Mouse (Mus musculus) heart, embryonic 13.5 days (tissue): ENCODE measurements around the gene Scube3. TPM values are rescaled to one million over a fixed set of nuclear protein-coding genes. Genes with fewer than 3 reads are reported as not detected.

Source experiments
- ATAC-seq: fragments of 200-750 bp; cut with Nextera tagmentation; 2 replicates; pipeline ENCODE4 v1.8.0; 2017; ENCODE audit warnings: moderate TSS enrichment; ENCODE audit not compliant: insufficient number of reproducible peaks, low FRiP score, low TSS enrichment; ENCODE audit errors: extremely low read depth
- H3K27ac ChIP-seq: fragments of 300-500 bp; sonication (generic); replicated peaks from 2 replicates; pipeline ENCODE4 v1.5.1; 2015; ENCODE audit warnings: moderate library complexity, mild to moderate bottlenecking, inconsistent platforms
- H3K27me3 ChIP-seq: fragments of 300-500 bp; sonication (generic); replicated peaks from 2 replicates; pipeline ENCODE4 v1.6.1; 2015; ENCODE audit warnings: mild to moderate bottlenecking, inconsistent platforms
- H3K36me3 ChIP-seq: fragments of 300-500 bp; sonication (generic); 2 replicates; pipeline ENCODE4 v1.6.1; 2015; ENCODE audit warnings: mild to moderate bottlenecking, inconsistent platforms
- H3K4me1 ChIP-seq: fragments of 300-500 bp; sonication (generic); 2 replicates; pipeline ENCODE4 v1.6.1; 2015; ENCODE audit warnings: inconsistent platforms
- H3K4me2 ChIP-seq: fragments of 300-500 bp; sonication (generic); 2 replicates; pipeline ENCODE4 v1.6.1; 2015; ENCODE audit warnings: inconsistent platforms, mild to moderate bottlenecking, moderate library complexity
- H3K4me3 ChIP-seq: fragments of 300-500 bp; sonication (generic); 2 replicates; pipeline ENCODE4 v1.5.1; 2015; ENCODE audit warnings: moderate library complexity, mild to moderate bottlenecking, inconsistent platforms
- H3K9ac ChIP-seq: fragments of 300-500 bp; sonication (generic); 2 replicates; pipeline ENCODE4 v1.6.1; 2015; ENCODE audit warnings: inconsistent platforms, mild to moderate bottlenecking, moderate library complexity
- H3K9me3 ChIP-seq: fragments of 300-500 bp; sonication (generic); 2 replicates; pipeline ENCODE4 v1.6.1; 2016; ENCODE audit warnings: inconsistent platforms
- WGBS: fragments of 180-500 bp; shearing (Covaris S2); methylation state at CpG from one replicate; pipeline ENCODE4 v1.1.7; 2015; ENCODE audit warnings: mixed read lengths; 5-methylcytosine and 5-hydroxymethylcytosine counted together
- polyA plus RNA-seq: library from polyadenylated mRNA; unstranded; fragments of >200 nt; fragmentation: Nextera tagmentation; extraction: Ambion mirVana; gene quantifications from 2 replicates; pipeline ENCODE4 v1.2.1, GENCODE M21; 2015

Gene Scube3
- polyA plus RNA-seq, 1 experiment from 2014 or later: 1.1 TPM

- H3K36me3 ChIP-seq: no peaks in the 10 kb centered on the region
- ATAC-seq: no peak
- 0 out of 2 replicates have a peak overlapping the region, but pooled peaks have one; percentile 5 for H3K4me2 ChIP-seq
- H3K9me3 ChIP-seq: peaks cover under 1% of the 10 kb centered on the region; the same call in 1 of the 2 replicates
- H3K9ac ChIP-seq: peak overlapping the region; percentile 24; the same call in 1 of the 2 replicates
- peaks cover 7% of the 10 kb centered on the region for H3K4me1 ChIP-seq
- H3K4me3 ChIP-seq: no peak overlapping the region
- H3K27ac ChIP-seq: no peak overlapping the region
- 24% methylated on average over 14 of the region's 14 CpGs for WGBS
- H3K27me3 ChIP-seq: 0 out of 2 replicates have a peak, but pooled peaks cover 6% of the 10 kb centered on the region
Observed at GRCm38 (mm10) chr17:28107275-28107674, 34.7 kb upstream of the Scube3 start.

GRCm38 (mm10) chr17:28112266-28112665 lies 29.7 kb upstream of the Scube3 start:
- Histone ChIP-seq H3K27me3 (0 out of 2 replicates have a peak, but pooled peaks cover 4% of the 10 kb centered on the region), H3K9ac (no peak overlapping the region), H3K36me3 (no peaks in the 10 kb centered on the region), H3K4me3 (no peak overlapping the region), H3K4me1 (peaks cover 2% of the 10 kb centered on the region), H3K9me3 (peaks cover 3% of the 10 kb centered on the region; the same call in 1 of the 2 replicates), H3K4me2 (no peak overlapping the region), H3K27ac (no peak overlapping the region)
- no peak for ATAC-seq
- 88% methylated on average over 8 of the region's 8 CpGs for WGBS

GRCm38 (mm10) chr17:28116335-28116734 lies 25.6 kb upstream of the Scube3 start:
- peaks cover 9% of the 10 kb centered on the region for H3K4me1 ChIP-seq
- no peak for ATAC-seq
- H3K4me3 ChIP-seq: no peak overlapping the region
- H3K9me3 ChIP-seq: peaks cover 3% of the 10 kb centered on the region; the same call in 1 of the 2 replicates
- no peak overlapping the region for H3K9ac ChIP-seq
- WGBS: 78% methylated on average over 9 of the region's 9 CpGs
- H3K27me3 ChIP-seq: no peaks in the 10 kb centered on the region
- H3K4me2 ChIP-seq: no peak overlapping the region
- no peak overlapping the region for H3K27ac ChIP-seq
- H3K36me3 ChIP-seq: no peaks in the 10 kb centered on the region

GRCm38 (mm10) chr17:28117451-28118209 lies 24.3 kb upstream of the Scube3 start:
- H3K4me3 ChIP-seq: no peak overlapping the region
- H3K36me3 ChIP-seq: no peaks in the 10 kb centered on the region
- peaks cover 10% of the 10 kb centered on the region for H3K4me1 ChIP-seq
- no peak for ATAC-seq
- H3K9ac ChIP-seq: peak overlapping the region; percentile 68
- no peaks in the 10 kb centered on the region for H3K27me3 ChIP-seq
- peak overlapping the region; percentile 83 for H3K27ac ChIP-seq
- H3K9me3 ChIP-seq: no peaks in the 10 kb centered on the region
- peak overlapping the region; percentile 41 for H3K4me2 ChIP-seq
- WGBS: 29% methylated on average over 19 of the region's 19 CpGs

- no peaks in the 10 kb centered on the region for H3K36me3 ChIP-seq
- H3K9me3 ChIP-seq: no peaks in the 10 kb centered on the region
- ATAC-seq: no peak
- no peak overlapping the region for H3K4me3 ChIP-seq
- WGBS: 80% methylated on average over 5 of the region's 5 CpGs
- no peak overlapping the region for H3K4me2 ChIP-seq
- H3K4me1 ChIP-seq: peaks cover 12% of the 10 kb centered on the region
- no peak overlapping the region for H3K27ac ChIP-seq
- H3K9ac ChIP-seq: no peak overlapping the region
- H3K27me3 ChIP-seq: peaks cover 10% of the 10 kb centered on the region; the same call in 1 of the 2 replicates
Observed at GRCm38 (mm10) chr17:28120460-28120859, 21.5 kb upstream of the Scube3 start.

- no peaks in the 10 kb centered on the region for H3K9me3 ChIP-seq
- no peak overlapping the region for H3K4me3 ChIP-seq
- no peak overlapping the region for H3K27ac ChIP-seq
- peaks cover 10% of the 10 kb centered on the region; the same call in 1 of the 2 replicates for H3K27me3 ChIP-seq
- no peak overlapping the region for H3K9ac ChIP-seq
- H3K4me2 ChIP-seq: no peak overlapping the region
- H3K36me3 ChIP-seq: no peaks in the 10 kb centered on the region
- WGBS: 64% methylated on average over 13 of the region's 13 CpGs
- peaks cover 8% of the 10 kb centered on the region for H3K4me1 ChIP-seq
- no peak for ATAC-seq
Observed at GRCm38 (mm10) chr17:28122949-28123348, 19.0 kb upstream of the Scube3 start.

- WGBS: 66% methylated on average over 7 of the region's 7 CpGs
- Histone ChIP-seq H3K27me3 (peaks cover 10% of the 10 kb centered on the region; the same call in 1 of the 2 replicates), H3K9ac (no peak overlapping the region), H3K36me3 (no peaks in the 10 kb centered on the region), H3K4me1 (0 out of 2 replicates have a peak, but pooled peaks cover 3% of the 10 kb centered on the region), H3K9me3 (no peaks in the 10 kb centered on the region), H3K27ac (no peak overlapping the region), H3K4me2 (no peak overlapping the region), H3K4me3 (no peak overlapping the region)
- no peak for ATAC-seq
Observed at GRCm38 (mm10) chr17:28123627-28124026, 18.3 kb upstream of the Scube3 start.

- ATAC-seq: no peak
Observed at GRCm38 (mm10) chr17:28124368-28124767, 17.6 kb upstream of the Scube3 start.

GRCm38 (mm10) chr17:28129796-28130195 lies 12.1 kb upstream of the Scube3 start:
- Histone ChIP-seq H3K4me3 (no peak overlapping the region), H3K9ac (no peak overlapping the region), H3K4me2 (no peak overlapping the region), H3K36me3 (no peaks in the 10 kb centered on the region), H3K4me1 (no peaks in the 10 kb centered on the region), H3K27me3 (peaks cover 17% of the 10 kb centered on the region), H3K9me3 (no peaks in the 10 kb centered on the region), H3K27ac (no peak overlapping the region)
- no peak for ATAC-seq
- 87% methylated on average over 5 of the region's 5 CpGs for WGBS

More at GRCm38 (mm10) chr17:28124368-28124767, 17.6 kb upstream of the Scube3 start:
- Histone ChIP-seq H3K4me1 (0 out of 2 replicates have a peak, but pooled peaks cover 3% of the 10 kb centered on the region), H3K9me3 (no peaks in the 10 kb centered on the region), H3K36me3 (no peaks in the 10 kb centered on the region), H3K27ac (no peak overlapping the region), H3K4me2 (no peak overlapping the region), H3K4me3 (no peak overlapping the region), H3K9ac (no peak overlapping the region), H3K27me3 (peaks cover 10% of the 10 kb centered on the region; the same call in 1 of the 2 replicates)
- 52% methylated on average over 8 of the region's 8 CpGs for WGBS

GRCm38 (mm10) chr17:28130391-28131125 lies 11.4 kb upstream of the Scube3 start:
- Histone ChIP-seq H3K4me2 (no peak overlapping the region), H3K27ac (no peak overlapping the region), H3K27me3 (peaks cover 17% of the 10 kb centered on the region), H3K36me3 (no peaks in the 10 kb centered on the region), H3K4me1 (no peaks in the 10 kb centered on the region), H3K9ac (no peak overlapping the region), H3K4me3 (no peak overlapping the region), H3K9me3 (no peaks in the 10 kb centered on the region)
- ATAC-seq: no peak
- WGBS: 51% methylated on average over 5 of the region's 5 CpGs

- H3K27ac ChIP-seq: no peak overlapping the region
- H3K4me2 ChIP-seq: no peak overlapping the region
- peaks cover 3% of the 10 kb centered on the region for H3K4me1 ChIP-seq
- H3K4me3 ChIP-seq: no peak overlapping the region
- H3K9ac ChIP-seq: no peak overlapping the region
- peaks cover 17% of the 10 kb centered on the region for H3K27me3 ChIP-seq
- H3K36me3 ChIP-seq: no peaks in the 10 kb centered on the region
- H3K9me3 ChIP-seq: no peaks in the 10 kb centered on the region
- ATAC-seq: no peak
Observed at GRCm38 (mm10) chr17:28131156-28131555, 10.8 kb upstream of the Scube3 start.
